Mouse (Mus musculus): ENCODE results near the gene Camta1.

Camta1 gene

GRCm38 (mm10) chr4:151861806-151862739 lies at the start of gene Camta1:
Gene Camta1 (minus strand): TSS chr4:151861876.
- in situ Hi-C loops (cut with MboI; ENCODE audit: low sequenced_read_pairs): no loop called here

GRCm38 (mm10) chr4:151908809-151909208 lies 47.1 kb upstream of the Camta1 start:
- in situ Hi-C loops (cut with MboI; ENCODE audit: low sequenced_read_pairs): no loop called here

DNA sequence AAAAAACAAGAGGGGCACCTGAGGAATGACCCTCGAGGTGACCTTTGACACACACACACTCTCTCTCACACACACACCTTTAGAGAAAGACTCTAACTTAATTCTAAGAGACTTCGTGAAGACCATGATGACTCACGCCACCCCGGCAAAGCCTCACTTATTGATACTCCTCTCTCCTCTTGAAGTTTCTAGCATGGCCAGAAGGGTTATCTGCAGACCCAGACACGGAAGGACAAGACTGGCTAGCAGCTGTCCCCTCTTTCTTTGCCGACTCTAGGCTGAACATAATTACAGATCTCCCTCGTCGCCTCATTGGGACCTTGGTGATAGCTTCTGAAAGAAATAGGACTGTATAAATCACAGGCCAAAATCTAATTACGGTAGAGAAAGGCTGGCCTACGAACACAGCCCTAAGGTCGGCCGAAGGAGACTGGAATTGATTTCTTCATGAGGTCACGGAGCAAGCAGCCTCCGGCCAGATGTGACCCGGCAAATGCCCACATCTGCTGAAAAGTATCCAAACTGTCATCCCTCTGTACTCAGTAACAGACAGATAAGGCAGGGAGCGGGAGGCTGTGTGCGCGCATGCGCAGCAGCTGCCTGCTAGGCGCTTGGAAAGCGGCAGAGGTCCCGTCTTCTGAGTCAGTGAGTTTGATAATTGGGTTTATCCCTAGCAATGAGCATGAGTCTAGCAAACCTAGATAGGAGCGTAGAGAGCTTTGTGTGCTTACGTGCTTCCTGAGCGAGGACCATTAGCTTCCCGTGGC lies 46.1 kb upstream of the Camta1 start:
- in situ Hi-C loops (cut with MboI; ENCODE audit: low sequenced_read_pairs): no loop called here

- in situ Hi-C loops (cut with MboI; ENCODE audit: low sequenced_read_pairs): no loop called here
These were observed 43.9 kb upstream of the Camta1 start for GRCm38 (mm10) chr4:151905621-151906020.

GRCm38 (mm10) chr4:151904098-151904497 lies 42.4 kb upstream of the Camta1 start:
- in situ Hi-C loops (cut with MboI; ENCODE audit: low sequenced_read_pairs): no loop called here

DNA sequence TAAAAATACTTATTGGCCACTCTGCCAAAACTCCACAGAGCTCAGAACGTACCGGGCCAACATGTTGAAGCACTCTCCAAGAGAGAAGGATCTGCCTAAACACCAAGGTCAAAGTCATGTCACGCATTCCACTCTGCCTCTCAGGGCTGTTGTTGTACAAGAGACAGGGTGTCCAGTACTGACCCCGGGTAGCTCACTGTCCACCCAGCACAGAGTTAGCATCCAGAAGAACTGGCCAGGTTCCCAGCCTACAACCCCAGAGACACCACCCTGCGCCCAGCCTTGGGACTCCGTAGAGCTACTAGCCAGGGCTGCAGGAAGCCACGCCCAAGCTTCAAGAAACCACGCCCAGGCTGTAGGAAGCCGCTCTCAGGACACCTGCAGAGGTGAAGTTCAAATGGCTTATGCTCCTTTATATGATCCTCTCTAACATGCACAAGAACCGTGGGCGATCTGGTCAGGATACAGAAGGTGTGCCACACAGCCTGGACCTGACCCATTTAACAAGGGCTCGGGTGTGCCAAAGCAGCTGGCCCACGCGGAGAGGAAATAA lies 41.1 kb upstream of the Camta1 start:
- in situ Hi-C loops (cut with MboI; ENCODE audit: low sequenced_read_pairs): no loop called here

- in situ Hi-C loops (cut with MboI; ENCODE audit: low sequenced_read_pairs): no loop called here
These were observed 40.5 kb upstream of the Camta1 start for GRCm38 (mm10) chr4:151902046-151902688.

- in situ Hi-C loops (cut with MboI; ENCODE audit: low sequenced_read_pairs): no loop called here
These were observed 39.7 kb upstream of the Camta1 start for GRCm38 (mm10) chr4:151901422-151901821.

GRCm38 (mm10) chr4:151900735-151901134 lies 39.1 kb upstream of the Camta1 start:
- in situ Hi-C loops (cut with MboI; ENCODE audit: low sequenced_read_pairs): no loop called here

DNA sequence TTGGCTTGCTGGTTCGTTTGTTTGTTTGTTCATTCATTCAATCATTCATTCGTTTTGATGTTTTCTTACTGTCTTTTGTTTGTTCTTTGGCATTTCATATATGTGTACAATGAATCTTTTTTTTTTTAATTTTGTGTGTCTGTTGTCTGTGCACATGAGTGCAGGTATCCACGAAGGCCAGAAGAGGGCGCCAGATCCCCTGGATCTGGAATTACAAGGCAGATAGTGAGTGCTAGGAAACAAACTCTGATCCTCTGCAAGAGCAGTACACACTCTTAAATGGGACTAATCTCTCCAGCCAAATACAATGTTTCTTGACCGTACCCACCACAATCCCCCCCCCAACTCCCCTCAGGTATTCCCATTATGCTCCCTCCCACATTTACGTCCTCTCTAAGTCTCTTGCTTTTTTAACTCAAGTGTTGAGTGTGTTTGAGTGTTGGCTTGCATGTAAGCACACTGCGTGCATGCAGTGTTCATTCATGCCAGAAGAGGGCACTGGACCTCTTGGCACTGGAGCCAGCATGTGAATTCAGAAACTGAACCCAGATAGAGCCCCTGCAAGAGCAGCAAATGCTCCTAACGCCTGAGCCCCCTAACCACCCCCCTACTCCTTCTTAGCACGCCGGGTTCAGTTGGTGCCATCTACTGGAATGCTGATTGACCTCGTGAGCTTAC lies 38.2 kb upstream of the Camta1 start:
- in situ Hi-C loops (cut with MboI; ENCODE audit: low sequenced_read_pairs): loop anchor here (25.0 kb wide), 1 partner anchor 813 kb away; the partner anchor contains the start of gene Gm13090

DNA sequence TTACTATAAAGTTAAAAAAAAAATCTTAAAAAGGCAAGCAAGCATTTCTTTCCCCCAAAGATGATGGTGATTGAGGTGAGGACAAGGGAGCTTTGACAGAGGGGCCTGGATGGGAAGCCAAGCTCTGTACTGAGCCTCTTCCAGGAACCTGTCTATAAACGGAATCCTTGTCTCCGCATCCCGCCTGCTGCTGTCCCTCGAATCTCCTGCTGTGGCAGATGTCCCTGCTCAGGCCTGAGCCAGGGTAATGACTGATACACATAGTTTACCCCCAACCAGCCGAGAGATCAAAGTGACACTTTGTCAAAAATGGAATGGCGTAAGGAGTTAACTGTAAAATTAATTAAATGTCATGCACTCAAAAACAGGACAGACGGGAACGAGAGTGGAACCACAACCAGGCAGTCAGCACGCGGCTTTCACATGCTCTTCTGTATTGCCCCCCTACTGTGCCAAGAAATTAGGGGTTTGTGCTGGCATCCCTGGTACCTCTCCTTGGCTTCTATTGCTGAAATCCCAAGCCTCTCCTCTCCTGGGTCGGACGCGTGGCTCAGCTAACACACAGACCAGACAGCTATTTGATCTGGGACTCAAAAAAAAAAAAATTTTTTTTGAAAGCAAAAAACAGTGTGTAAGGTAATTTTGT lies 37.0 kb upstream of the Camta1 start:
- in situ Hi-C loops (cut with MboI; ENCODE audit: low sequenced_read_pairs): loop anchor here (25.0 kb wide), 1 partner anchor 811 kb away; the partner anchor contains the start of gene Gm13090

- in situ Hi-C loops (cut with MboI; ENCODE audit: low sequenced_read_pairs): loop anchor here (25.0 kb wide), 1 partner anchor 810 kb away; the partner anchor contains the start of gene Gm13090
These were observed 35.5 kb upstream of the Camta1 start for GRCm38 (mm10) chr4:151897069-151897617.

DNA sequence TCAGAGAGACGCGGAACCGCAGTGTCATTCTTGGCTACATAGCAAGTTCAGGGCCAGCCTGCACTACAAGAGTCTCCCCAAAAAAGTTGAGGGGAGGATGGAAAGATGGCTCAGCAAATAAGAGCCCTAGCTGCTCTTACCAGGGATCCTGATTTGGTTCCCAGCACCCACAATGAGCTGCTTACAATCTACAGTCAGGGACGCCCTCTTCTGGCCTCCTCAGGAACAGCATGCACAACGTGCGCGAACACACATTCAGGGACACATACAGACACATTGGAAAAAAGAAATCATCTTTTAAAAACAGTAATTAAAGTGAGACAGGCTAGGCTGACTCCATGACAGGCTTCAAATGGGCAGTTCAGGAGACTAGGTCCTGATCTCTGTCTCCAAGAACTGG lies 33.9 kb upstream of the Camta1 start:
- in situ Hi-C loops (cut with MboI; ENCODE audit: low sequenced_read_pairs): loop anchor here (25.0 kb wide), 1 partner anchor 808 kb away; the partner anchor contains the start of gene Gm13090

GRCm38 (mm10) chr4:151894926-151895325 lies 33.2 kb upstream of the Camta1 start:
- in situ Hi-C loops (cut with MboI; ENCODE audit: low sequenced_read_pairs): loop anchor here (25.0 kb wide), 1 partner anchor 808 kb away; the partner anchor contains the start of gene Gm13090

DNA sequence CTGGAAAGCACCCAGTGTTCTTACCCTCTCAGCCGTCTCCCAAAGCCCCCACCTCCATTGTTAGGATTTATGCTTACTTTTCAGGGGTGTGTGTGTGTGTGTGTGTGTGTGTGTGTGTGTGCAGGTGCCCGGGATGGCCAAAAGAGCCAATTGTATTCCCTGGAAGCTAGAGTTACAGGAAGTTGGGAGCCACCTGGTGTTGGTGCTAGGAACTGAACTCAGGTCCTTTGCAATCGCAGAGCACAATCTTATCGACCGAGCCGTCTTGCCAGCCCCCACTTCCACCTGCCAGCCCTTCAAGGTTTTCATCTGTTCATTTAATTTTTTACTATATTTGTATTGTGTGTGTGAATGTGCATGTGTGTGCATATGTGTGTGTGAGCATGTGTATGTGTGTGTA lies 31.6 kb upstream of the Camta1 start:
- in situ Hi-C loops (cut with MboI; ENCODE audit: low sequenced_read_pairs): loop anchor here (25.0 kb wide), 1 partner anchor 806 kb away; the partner anchor contains the start of gene Gm13090

DNA sequence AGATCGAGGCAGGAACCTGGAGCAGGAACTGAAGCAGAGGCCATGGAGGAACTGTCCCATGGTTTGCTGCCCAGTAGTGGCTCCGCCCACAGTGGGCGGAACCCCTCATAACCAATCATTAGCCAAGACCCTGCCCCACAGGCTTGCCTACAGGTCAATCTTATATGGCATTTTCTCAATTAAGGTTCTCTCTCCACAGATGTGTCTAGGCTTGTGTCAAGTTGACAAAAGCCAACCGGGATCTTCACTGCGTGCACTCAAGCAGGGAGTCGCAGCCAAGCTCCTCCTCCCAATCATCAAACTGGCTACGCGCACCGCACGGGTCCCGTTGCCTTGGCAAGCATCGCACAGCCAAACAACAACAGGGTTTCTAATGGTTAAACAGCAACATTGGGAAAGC lies 19.9 kb upstream of the Camta1 start:
- in situ Hi-C loops (cut with MboI; ENCODE audit: low sequenced_read_pairs): loop anchor here (25.0 kb wide), 1 partner anchor 794 kb away; the partner anchor contains the start of gene Gm13090

DNA sequence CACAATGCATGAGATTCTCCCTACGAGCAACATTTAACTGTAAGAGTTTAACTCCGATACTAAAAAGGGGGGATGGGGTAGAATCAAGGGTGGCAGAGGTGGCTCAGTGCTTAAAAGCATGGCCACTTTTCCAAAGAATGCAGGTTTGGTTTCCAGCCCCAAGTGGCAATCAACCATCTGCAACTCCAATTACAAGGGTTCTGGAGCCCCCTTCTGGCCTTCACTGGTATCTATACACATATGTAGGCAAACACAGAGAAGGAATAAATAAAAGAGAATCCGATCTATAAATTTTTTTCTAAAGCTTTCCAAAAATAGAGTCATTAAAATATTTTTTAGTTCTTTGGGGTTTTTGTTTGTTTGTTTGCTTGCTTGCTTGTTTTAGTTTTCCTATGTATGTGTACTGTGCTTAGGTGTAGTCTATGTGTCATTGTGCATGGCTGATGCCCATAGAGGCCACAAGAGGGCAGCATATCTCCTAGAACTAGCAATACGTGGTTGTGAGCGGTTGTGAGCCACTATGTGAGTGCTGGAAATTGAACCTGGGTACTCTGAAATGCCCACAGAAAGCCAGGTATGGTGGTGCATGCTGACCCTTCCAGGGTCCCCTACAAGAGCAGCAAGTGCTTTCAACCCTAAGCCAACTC lies 18.5 kb upstream of the Camta1 start:
- in situ Hi-C loops (cut with MboI; ENCODE audit: low sequenced_read_pairs): loop anchor here (25.0 kb wide), 1 partner anchor 793 kb away; the partner anchor contains the start of gene Gm13090

DNA sequence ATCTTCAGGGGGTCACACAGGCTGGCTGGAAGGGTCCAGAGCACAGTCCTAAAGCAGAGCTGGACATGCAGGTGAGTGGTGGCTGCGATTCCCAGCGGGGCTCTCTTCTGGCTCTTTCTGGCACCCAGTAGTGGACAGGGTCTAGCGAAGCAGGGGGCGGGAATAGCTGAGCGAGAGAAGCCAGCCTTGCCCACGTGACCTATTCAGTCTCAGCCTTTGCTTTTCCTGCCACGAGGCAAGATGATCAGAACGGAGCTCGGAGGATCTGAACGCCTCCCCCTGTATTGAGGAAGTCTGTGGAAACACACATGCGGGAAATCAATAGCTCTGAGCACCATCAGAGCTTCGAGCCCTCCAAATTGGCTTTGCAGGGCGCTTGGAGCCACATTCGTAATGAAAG lies 14.7 kb upstream of the Camta1 start:
- in situ Hi-C loops (cut with MboI; ENCODE audit: low sequenced_read_pairs): loop anchor here (25.0 kb wide), 1 partner anchor 789 kb away; the partner anchor contains the start of gene Gm13090
